Mouse (Mus musculus): ENCODE results near the gene Tet1. TPM values are rescaled to one million over a fixed set of nuclear protein-coding genes. Genes with fewer than 3 reads are reported as not detected.

Tet1 gene
- polyA plus RNA-seq, 1 experiment from 2014 or later, result 5.2 TPM

DNA sequence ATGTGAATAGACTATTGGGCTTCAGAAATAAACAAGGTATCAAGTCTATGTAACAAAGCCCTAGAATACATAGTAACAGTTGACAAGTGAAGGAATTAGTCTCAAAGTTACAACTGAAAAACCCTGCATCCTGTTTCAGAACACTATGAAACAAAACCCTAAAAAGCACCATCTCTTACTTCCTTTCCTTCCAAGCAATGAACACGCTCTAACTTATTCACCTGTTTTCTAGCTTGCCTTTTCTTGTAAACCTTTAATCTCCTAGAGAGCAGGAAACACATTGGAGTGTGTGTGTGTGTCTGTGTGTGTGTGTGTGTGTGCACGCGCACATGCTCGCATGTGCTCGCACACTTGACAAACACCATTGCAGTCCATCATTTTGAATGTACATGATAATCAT is 49.8 kb downstream of the Tet1 start:
- no peak for TF ChIP-seq CTCF (IDR thresholded peaks at IDR 0.05)
- no peak for TF ChIP-seq EP300 (IDR thresholded peaks at IDR 0.05)
- no peak for DNase-seq (ENCODE audit: low spot score)
- no peaks in the 10 kb centered on the region for H3K4me1 ChIP-seq (ENCODE audit: insufficient read depth, low read depth, low read length)
- no peaks in the 10 kb centered on the region for H3K9me3 ChIP-seq (ENCODE audit: low read length)
- WGBS, result 84% methylated on average over 5 of the region's 5 CpGs
- H3K27me3 ChIP-seq (replicated peaks; ENCODE audit: insufficient read depth, low read length), result no peaks in the 10 kb centered on the region
- no peak overlapping the region for H3K4me2 ChIP-seq (replicated peaks; ENCODE audit: low read depth, low read length)
- H3K9ac ChIP-seq (replicated peaks; ENCODE audit: low read depth), result no peak overlapping the region
- H3K27ac ChIP-seq (ENCODE audit: low read length), result no peak overlapping the region
- no peak overlapping the region for H3K4me3 ChIP-seq (ENCODE audit: low read depth, low read length)
- H3K36me3 ChIP-seq (ENCODE audit: insufficient read depth, low read length), result no peaks in the 10 kb centered on the region
- ATAC-seq, result no peak

DNA sequence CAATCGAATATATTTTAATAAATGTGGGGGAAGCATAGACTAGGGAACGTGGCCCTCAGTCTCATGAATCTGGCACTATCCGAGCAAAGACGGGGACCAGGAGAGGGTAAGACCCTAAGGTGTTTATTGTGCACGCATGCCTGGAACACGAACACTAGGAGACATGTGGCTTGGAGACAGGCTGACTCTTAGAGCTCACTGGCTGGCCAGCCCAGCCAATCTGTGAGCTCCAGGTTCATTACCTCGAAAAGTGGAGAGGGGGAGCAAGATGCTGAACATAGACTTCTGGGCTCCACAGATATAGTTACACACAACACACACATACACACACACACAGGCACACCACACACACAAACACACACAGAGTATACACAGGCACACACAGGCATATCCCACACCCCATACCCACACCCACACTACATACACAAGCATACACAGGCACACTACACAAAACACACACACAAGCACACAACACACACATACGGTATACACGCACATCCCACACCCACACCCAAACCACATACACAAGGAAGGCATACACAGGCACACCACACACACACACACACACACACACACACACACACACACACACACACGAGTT is 52.0 kb downstream of the Tet1 start:
- Histone ChIP-seq H3K9ac (replicated peaks; ENCODE audit: low read depth) (no peak overlapping the region), H3K27ac (ENCODE audit: low read length) (no peak overlapping the region)
- no peak for ATAC-seq

DNA sequence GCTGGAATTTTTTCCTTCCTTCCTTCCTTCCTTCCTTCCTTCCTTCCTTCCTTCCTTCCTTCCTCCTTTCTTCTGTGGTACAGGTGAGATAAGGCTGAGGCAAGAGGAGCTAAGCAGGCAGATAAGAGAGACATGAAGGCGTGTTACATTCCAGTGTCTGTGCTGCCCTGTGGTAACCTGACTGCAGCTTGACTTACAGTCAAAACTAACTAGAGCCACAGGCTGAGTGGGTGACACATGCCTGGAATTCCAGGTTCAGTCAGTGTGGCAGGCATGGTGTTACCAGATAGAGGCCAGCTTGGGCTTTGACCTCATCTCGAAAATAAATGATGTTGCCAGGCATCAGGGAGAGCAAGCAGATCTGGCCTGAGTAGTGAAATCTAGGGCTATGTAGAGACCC is 53.8 kb downstream of the Tet1 start:
- peak; percentile 48 for DNase-seq (ENCODE audit: low spot score)
- Histone ChIP-seq H3K27ac (ENCODE audit: low read length) (no peak overlapping the region), H3K9ac (replicated peaks; ENCODE audit: low read depth) (no peak overlapping the region), H3K4me1 (ENCODE audit: insufficient read depth, low read depth, low read length) (no peaks in the 10 kb centered on the region), H3K36me3 (ENCODE audit: insufficient read depth, low read length) (no peaks in the 10 kb centered on the region), H3K9me3 (ENCODE audit: low read length) (no peaks in the 10 kb centered on the region), H3K4me3 (ENCODE audit: low read depth, low read length) (no peak overlapping the region), H3K27me3 (replicated peaks; ENCODE audit: insufficient read depth, low read length) (no peaks in the 10 kb centered on the region), H3K4me2 (replicated peaks; ENCODE audit: low read depth, low read length) (no peak overlapping the region)
- no peak for TF ChIP-seq CTCF (IDR thresholded peaks at IDR 0.05)
- 0 out of 2 replicates have a peak, but pooled peaks have one; percentile 18 for TF ChIP-seq EP300 (IDR thresholded peaks at IDR 0.05)
- ATAC-seq, result peak; percentile 80
- WGBS, result 39% methylated on average over 2 of the region's 2 CpGs

More for the DNA sequence above, 52.0 kb downstream of the Tet1 start:
- Histone ChIP-seq H3K27me3 (replicated peaks; ENCODE audit: insufficient read depth, low read length) (no peaks in the 10 kb centered on the region), H3K4me1 (ENCODE audit: insufficient read depth, low read depth, low read length) (no peaks in the 10 kb centered on the region), H3K4me2 (replicated peaks; ENCODE audit: low read depth, low read length) (no peak overlapping the region), H3K4me3 (ENCODE audit: low read depth, low read length) (no peak overlapping the region), H3K36me3 (ENCODE audit: insufficient read depth, low read length) (no peaks in the 10 kb centered on the region), H3K9me3 (ENCODE audit: low read length) (no peaks in the 10 kb centered on the region)
- WGBS, result 64% methylated on average over 10 of the region's 10 CpGs
- no peak for DNase-seq (ENCODE audit: low spot score)
- TF ChIP-seq CTCF (IDR thresholded peaks at IDR 0.05) (no peak), EP300 (IDR thresholded peaks at IDR 0.05) (no peak)

DNA sequence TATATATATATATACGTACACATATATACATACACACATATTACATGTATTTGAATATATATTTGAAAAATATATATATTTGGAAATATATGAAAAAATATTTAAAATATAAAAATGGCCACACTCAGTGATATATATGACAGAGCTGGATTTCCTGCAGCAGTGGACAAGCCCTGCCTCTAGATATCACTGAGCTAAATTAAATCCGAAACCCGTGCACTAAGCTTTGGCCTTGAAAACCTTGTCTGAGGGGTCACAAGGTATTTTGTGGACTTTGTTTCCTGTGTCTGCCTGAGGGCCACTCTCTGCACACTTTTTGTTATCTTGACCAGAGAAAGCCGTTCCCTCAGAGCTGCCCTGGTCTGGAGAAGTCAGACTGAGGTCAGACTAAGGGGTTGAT is 54.2 kb downstream of the Tet1 start:
- Histone ChIP-seq H3K4me3 (ENCODE audit: low read depth, low read length) (no peak overlapping the region), H3K27ac (ENCODE audit: low read length) (no peak overlapping the region), H3K36me3 (ENCODE audit: insufficient read depth, low read length) (no peaks in the 10 kb centered on the region), H3K4me2 (replicated peaks; ENCODE audit: low read depth, low read length) (no peak overlapping the region), H3K27me3 (replicated peaks; ENCODE audit: insufficient read depth, low read length) (no peaks in the 10 kb centered on the region), H3K9ac (replicated peaks; ENCODE audit: low read depth) (no peak overlapping the region), H3K4me1 (ENCODE audit: insufficient read depth, low read depth, low read length) (no peaks in the 10 kb centered on the region), H3K9me3 (ENCODE audit: low read length) (no peaks in the 10 kb centered on the region)
- TF ChIP-seq CTCF (IDR thresholded peaks at IDR 0.05) (no peak), EP300 (IDR thresholded peaks at IDR 0.05) (no peak)
- no peak for DNase-seq (ENCODE audit: low spot score)
- ATAC-seq, result peak; percentile 12; the same call in 1 of the 2 replicates
- WGBS, result 51% methylated on average over 4 of the region's 4 CpGs

DNA sequence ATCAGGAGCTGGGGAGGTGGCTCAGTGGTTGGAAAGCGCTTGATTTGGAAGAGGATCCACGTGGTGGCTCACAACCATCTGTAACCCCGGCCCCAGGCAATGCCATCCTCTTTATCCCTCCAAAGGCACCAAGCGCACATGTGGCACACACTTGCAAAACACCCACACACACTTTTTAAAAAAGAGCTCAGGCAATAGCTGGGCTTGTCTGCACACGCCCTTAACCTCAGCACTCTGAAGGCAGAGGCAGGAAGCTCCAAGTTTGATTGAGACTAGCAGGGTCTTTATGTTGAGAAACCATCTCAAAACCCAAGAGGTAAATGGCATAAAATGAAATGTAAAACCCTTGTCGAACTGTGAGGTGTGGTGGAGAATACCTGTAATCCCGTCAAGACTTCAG is 57.2 kb downstream of the Tet1 start:
- DNase-seq (ENCODE audit: low spot score) (no peak), ATAC-seq (no peak)
- H3K4me2 ChIP-seq (replicated peaks; ENCODE audit: low read depth, low read length), result no peak overlapping the region
- WGBS, result 79% methylated on average over 7 of the region's 7 CpGs
- H3K4me3 ChIP-seq (ENCODE audit: low read depth, low read length), result no peak overlapping the region
- no peaks in the 10 kb centered on the region for H3K4me1 ChIP-seq (ENCODE audit: insufficient read depth, low read depth, low read length)
- H3K36me3 ChIP-seq (ENCODE audit: insufficient read depth, low read length), result no peaks in the 10 kb centered on the region
- H3K27me3 ChIP-seq (replicated peaks; ENCODE audit: insufficient read depth, low read length), result no peaks in the 10 kb centered on the region
- H3K9ac ChIP-seq (replicated peaks; ENCODE audit: low read depth), result no peak overlapping the region
- no peaks in the 10 kb centered on the region for H3K9me3 ChIP-seq (ENCODE audit: low read length)
- H3K27ac ChIP-seq (ENCODE audit: low read length), result no peak overlapping the region
- TF ChIP-seq EP300 (IDR thresholded peaks at IDR 0.05), result no peak
- no peak for TF ChIP-seq CTCF (IDR thresholded peaks at IDR 0.05)

DNA sequence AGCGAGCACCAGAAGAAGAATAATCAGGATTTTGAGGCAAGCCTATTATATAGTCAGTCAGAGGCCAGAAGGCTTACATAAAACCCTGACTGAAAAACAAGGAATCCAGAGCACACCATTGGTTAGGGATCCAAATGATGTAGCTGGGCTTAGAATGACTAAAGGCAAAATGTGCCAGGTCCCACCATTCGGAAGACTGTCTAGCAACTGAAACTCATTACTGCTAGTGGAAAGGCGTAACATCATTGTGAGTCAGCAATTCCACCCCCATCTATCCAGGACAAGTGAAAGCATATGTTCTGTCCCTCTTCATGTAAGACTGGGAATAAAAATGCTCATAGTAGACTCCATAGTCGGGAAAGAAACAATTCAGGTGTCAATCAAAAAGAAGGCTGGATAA is 57.8 kb downstream of the Tet1 start:
- TF ChIP-seq CTCF (IDR thresholded peaks at IDR 0.05) (no peak), EP300 (IDR thresholded peaks at IDR 0.05) (no peak)
- no peak overlapping the region for H3K4me2 ChIP-seq (replicated peaks; ENCODE audit: low read depth, low read length)
- H3K36me3 ChIP-seq (ENCODE audit: insufficient read depth, low read length), result no peaks in the 10 kb centered on the region
- ATAC-seq (no peak), DNase-seq (ENCODE audit: low spot score) (no peak)
- no peak overlapping the region for H3K27ac ChIP-seq (ENCODE audit: low read length)
- no peak overlapping the region for H3K9ac ChIP-seq (replicated peaks; ENCODE audit: low read depth)
- no peaks in the 10 kb centered on the region for H3K27me3 ChIP-seq (replicated peaks; ENCODE audit: insufficient read depth, low read length)
- no peaks in the 10 kb centered on the region for H3K9me3 ChIP-seq (ENCODE audit: low read length)
- WGBS, result 75% methylated on average over 4 of the region's 4 CpGs
- H3K4me1 ChIP-seq (ENCODE audit: insufficient read depth, low read depth, low read length), result no peaks in the 10 kb centered on the region
- no peak overlapping the region for H3K4me3 ChIP-seq (ENCODE audit: low read depth, low read length)

DNA sequence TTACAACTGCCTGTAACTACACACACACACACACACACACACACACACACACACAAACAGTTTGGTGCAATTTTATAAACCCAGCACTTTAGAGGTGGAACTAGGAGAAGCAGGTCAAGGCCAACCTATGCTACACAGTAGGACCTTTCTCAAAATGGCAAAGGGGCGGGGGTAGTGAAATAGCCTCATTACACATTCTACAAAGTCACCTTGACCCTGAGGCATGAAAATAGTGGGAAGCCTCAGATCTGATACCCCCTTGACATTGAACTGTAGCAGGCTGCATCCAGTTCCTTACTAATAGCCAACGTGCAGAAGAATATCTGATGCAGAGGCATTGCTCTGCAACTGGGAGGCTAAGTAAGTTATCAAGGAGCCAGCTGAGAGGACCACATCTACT is 60.0 kb downstream of the Tet1 start:
- ATAC-seq (no peak), DNase-seq (ENCODE audit: low spot score) (no peak)
- Histone ChIP-seq H3K27ac (ENCODE audit: low read length) (no peak overlapping the region), H3K4me3 (ENCODE audit: low read depth, low read length) (no peak overlapping the region), H3K4me1 (ENCODE audit: insufficient read depth, low read depth, low read length) (peaks cover under 1% of the 10 kb centered on the region; the same call in 1 of the 2 replicates), H3K4me2 (replicated peaks; ENCODE audit: low read depth, low read length) (no peak overlapping the region), H3K9ac (replicated peaks; ENCODE audit: low read depth) (no peak overlapping the region), H3K27me3 (replicated peaks; ENCODE audit: insufficient read depth, low read length) (no peaks in the 10 kb centered on the region), H3K9me3 (ENCODE audit: low read length) (no peaks in the 10 kb centered on the region), H3K36me3 (ENCODE audit: insufficient read depth, low read length) (no peaks in the 10 kb centered on the region)
- WGBS, result 93% methylated on average over 2 of the region's 2 CpGs
- no peak for TF ChIP-seq EP300 (IDR thresholded peaks at IDR 0.05)
- TF ChIP-seq CTCF (IDR thresholded peaks at IDR 0.05), result no peak
